Mouse (Mus musculus) naive thymus-derived CD4-positive, alpha-beta T cell, adult 2 months (primary cell): ENCODE results near the gene Wwc2.
A peak's percentile ranks its signal among the peaks of the same experiment; 100 is the strongest.

Experiments used
- DNase-seq: peaks from one replicate; pipeline ENCODE4 v3.0.0-alpha.2; 2011; ENCODE audit warnings: low read depth

The Wwc2 gene

GRCm38 (mm10) chr8:47990911-47991820, at the start of gene Wwc2:
Gene Wwc2, minus strand, starts transcription at chr8:47990924.
- peak; percentile 8 for DNase-seq

DNA sequence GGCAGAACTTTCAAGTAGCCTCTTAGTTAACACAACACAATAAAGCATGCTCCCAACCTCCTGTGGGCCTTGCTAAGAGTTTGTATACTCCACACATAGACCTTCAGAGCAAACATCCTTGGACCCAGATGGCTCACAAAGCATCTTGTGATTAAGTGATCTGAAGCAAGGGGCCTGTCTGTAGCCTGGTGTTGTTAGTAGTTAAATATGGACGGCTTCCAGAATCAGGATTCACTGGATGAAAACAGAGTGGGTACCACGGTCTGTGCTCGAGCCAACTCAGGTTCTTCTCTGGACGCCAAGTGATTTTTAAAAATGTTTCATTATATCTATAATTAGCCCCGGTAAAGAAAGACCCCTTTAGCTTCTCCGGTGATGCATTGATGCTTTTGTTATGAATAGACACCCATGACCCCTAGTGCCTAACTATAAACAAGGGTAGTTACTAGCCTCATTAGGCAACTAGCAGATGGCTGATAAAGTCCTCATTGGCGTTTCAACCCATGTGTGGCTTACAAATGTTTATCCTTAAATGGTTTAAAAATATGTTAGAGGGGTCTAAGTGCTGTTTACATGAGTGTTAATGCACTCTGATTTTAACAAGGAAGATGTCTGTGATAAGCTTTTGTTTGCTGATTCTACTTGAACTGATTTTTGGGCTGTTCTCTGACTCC, 47.7 kb upstream of the Wwc2 start:
- DNase-seq, result no peak

DNA sequence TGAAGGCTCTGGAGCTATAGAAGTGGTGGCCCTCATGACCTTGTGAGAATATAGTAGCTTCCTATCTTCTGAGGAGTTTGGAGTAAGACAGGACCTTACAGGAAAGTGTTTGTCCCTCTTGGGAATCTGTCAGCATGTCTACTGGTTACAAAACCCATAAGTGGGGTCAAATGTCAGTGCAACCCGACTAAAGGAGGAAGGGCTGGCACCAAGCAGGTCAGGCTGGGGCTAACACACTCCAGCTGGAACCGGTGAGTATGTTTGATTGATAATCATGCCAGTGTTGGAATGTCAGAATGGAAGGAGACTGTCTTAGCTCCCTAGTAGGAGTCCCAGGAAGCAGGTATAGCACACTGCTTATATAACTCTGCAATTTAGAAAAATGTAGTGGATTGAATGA, 41.3 kb upstream of the Wwc2 start:
- DNase-seq, result no peak

DNA sequence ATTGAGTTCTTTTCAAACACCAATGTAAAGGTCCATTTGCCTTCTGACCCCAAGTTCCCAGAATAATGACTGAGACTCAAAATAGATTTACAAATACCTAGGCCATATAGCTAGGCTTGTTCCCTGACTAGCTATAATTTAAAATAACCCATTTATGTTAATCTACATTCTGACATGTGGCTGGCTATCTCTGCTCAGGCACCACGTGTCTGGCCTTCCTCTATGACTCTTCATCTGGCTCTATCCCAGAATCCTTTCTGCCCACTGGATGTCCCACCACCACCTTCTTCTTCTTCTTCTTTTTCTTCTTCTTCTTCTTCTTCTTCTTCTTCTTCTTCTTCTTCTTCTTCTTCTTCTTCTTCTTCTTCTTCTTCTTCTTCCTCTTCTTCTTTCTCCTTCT, 39.9 kb upstream of the Wwc2 start:
- DNase-seq, result no peak

- no peak for DNase-seq
Observed at GRCm38 (mm10) chr8:48026796-48027195, 36.1 kb upstream of the Wwc2 start.

GRCm38 (mm10) chr8:48023206-48023605, 32.5 kb upstream of the Wwc2 start:
- DNase-seq, result no peak

DNA sequence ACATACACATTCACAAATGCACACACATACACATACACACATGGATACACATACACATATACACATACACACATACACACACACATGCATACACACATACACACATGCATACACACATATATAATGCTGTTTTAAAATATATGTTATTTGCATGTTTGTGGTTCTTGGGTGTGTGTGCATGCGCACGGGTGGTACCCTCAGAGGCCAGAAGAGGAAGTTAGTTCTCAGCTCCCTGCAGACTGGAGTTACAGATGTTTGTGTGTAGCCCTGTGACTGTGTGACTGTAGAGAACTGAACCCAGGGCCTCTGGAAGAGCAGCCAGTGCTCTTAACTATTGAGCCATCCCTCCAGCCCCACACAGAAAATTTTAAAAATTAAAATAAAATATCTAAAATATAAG, 29.0 kb upstream of the Wwc2 start:
- DNase-seq, result no peak

DNA sequence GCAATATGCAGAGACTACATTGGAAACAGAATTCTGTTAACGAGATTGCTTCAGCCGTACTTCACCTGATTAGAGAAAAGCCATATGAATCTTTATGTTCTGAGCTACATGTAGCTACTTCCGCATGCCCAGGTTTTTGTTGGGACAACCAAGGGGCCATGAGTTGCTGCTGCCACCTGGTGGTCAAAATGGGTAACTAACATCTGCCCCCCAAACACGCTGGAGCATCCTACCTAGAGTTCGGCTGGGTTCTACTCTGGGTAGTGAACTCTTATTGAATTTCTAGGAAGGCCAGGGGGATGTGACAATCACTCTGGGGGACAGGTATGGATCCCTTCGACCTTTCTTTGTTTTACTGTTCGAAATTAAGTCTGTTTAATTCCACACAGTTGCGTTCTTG, 25.8 kb upstream of the Wwc2 start:
- peak; percentile 75 for DNase-seq

- DNase-seq, result no peak
Observed at GRCm38 (mm10) chr8:48014386-48014785, 23.7 kb upstream of the Wwc2 start.

DNA sequence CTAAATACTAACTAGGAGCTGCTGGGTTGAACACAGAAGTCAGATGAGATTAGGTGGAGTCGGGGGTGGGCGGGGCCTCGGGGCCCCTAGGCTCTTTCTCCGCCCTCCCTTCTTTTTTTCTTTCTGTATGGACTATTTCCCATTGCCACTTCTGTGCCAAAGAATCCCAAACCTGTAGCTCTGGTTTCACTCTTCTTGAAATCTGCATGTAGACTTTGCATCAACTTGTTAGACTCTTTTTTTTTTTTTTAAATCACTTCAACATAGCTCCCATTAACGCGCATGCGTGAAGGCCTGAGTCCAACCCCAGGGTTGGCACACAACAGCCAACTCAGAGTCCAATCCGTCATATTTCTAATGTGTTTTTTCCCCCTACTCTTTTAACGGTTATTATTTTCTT, 22.6 kb upstream of the Wwc2 start:
- DNase-seq, result no peak

GRCm38 (mm10) chr8:48011871-48012270, 21.1 kb upstream of the Wwc2 start:
- DNase-seq, result no peak

DNA sequence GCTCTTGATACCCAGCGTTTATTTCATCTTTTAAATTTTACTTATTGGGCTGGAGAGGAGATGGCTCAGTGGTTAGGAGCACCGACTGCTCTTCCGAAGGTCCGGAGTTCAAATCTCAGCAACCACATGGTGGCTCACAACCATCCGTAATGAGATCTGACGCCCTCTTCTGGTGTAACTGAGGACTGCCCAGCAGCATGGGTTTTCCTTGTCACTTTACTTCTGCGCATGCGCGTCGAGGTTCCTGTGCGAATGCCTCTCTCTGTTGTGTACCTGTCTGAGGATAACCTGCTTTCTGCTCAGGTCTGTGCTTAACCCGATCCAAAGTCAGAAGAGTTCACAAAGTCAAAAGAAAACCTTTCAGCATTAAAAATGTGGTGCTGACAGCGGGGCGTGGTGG, 20.3 kb upstream of the Wwc2 start:
- DNase-seq, result no peak

DNA sequence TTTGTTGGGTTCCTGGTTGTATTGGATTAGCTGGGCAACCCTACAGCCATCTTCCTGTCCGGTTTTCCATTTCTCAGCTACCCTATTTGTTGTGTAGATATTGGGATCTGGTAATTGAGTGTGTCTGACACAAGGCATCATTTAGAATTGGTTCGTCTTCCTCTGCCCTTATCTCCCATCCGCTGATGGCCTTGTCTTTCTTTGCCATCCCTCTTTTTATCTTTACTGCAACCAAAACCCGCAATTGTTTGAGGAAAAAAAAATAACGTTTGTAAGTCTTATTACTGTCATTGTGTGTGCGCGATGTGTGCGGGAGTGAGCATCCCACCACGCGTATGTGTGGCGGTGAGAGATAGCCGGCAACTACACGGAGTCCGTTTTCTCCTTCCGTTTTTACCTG, 18.7 kb upstream of the Wwc2 start:
- no peak for DNase-seq

- DNase-seq, result no peak
Observed at GRCm38 (mm10) chr8:48008936-48009335, 18.2 kb upstream of the Wwc2 start.

DNA sequence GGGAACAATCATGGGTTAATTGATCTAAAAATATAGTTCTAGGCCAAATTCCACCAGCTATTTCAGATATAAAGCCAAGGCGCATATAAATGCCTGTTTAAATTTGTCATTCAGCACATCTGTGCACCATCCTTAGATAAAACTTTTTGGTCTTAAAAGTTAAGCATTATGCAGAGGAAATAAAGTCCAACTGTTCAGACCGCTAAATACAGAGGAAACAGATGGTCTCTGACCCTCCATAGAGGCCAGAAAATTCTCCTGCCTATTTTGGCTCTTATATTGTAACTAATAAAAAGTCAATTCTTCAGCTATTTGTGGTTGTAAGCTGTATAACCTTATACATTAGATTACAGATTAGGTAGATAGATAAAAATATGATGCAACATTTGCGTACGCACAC, 16.1 kb upstream of the Wwc2 start:
- DNase-seq, result no peak

DNA sequence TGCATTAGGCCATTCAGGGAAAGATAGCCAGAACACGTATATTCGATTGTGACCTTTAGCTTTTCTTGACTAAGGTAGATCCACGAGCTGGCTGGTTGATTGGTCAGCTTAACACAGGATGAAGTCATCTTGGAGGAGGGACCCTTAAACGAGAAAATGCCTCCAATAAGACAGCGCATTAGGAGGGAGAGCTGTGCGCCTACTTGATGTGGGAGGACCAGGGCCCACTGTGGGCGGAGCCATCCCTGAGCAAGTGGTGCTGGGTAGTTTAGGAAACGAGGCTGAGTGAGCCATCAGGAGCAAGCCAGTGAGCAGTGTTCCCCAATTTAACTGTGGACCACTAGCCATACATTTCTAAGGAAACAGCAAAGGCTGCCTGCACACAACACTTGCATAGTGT, 11.8 kb upstream of the Wwc2 start:
- DNase-seq, result no peak

GRCm38 (mm10) chr8:48001395-48001794, 10.7 kb upstream of the Wwc2 start:
- DNase-seq, result no peak

GRCm38 (mm10) chr8:47996712-47997111, 6.0 kb upstream of the Wwc2 start:
- no peak for DNase-seq

GRCm38 (mm10) chr8:47996126-47996525, 5.4 kb upstream of the Wwc2 start:
- DNase-seq, result no peak

DNA sequence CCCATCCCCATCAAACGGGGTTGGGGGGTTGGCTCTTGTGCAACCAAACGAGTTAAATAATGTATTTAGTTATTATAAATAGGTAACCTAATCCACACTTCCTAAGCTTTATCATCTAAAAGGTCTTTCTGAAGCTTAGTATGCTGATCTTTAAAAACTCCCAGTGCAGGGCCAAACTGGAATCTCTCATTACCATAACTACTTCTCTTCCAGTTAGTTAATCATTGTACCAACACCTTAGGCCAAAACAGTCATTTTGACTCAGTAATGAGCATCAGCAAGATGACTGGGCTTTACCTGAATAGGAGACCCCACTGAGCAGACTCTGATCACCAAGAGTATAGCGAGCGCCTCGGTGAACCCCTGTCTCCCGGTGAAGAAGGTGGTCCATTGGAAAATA, 4.7 kb upstream of the Wwc2 start:
- DNase-seq, result no peak

GRCm38 (mm10) chr8:47994618-47995274, 4.0 kb upstream of the Wwc2 start:
- DNase-seq, result no peak

DNA sequence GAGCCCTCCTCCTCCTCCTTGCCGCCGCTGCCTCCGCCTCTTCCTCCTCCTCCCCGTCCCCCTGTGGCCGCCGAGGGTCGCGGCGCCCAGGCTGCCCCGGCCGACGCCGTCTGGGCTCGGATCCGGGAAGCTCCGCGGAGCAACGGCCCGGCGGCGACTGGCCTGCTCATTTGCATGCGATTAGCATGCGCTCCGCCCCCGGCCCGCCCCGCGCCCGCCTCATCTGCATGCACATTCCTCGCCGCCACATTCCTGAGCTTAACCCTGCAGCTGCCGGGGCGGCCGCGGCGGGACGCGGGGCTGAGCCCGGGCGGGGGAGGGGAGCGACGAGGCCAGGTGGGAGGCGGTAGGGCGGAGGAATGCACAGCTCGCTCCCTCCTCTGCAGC, 345 bp downstream of the Wwc2 start:
- peak; percentile 61 for DNase-seq
